Mouse (Mus musculus) limb, embryonic 15.5 days (tissue): ENCODE measurements at regions not wholly inside any gene's neighbourhood (a gene's known extent, or its start where the extent isn't known, plus 50 kb on each side); places are given as distances from the start of the nearest gene placed in this dataset.

Experiments used
- ATAC-seq: fragments of 200-750 bp; cut with Nextera tagmentation; 2 replicates; pipeline ENCODE4 v1.8.0; 2017; ENCODE audit warnings: low read depth, moderate TSS enrichment; ENCODE audit not compliant: insufficient number of reproducible peaks, low FRiP score, low TSS enrichment
- H3K27ac ChIP-seq: fragments of 300-500 bp; sonication (generic); 2 replicates; pipeline ENCODE4 v1.5.1; 2015; ENCODE audit warnings: moderate library complexity, mild to moderate bottlenecking, inconsistent platforms
- H3K27me3 ChIP-seq: fragments of 300-500 bp; sonication (generic); 2 replicates; pipeline ENCODE4 v1.6.1; 2015; ENCODE audit warnings: inconsistent platforms
- H3K36me3 ChIP-seq: fragments of 300-500 bp; sonication (generic); 2 replicates; pipeline ENCODE4 v1.6.1; 2015; ENCODE audit warnings: inconsistent platforms
- H3K4me1 ChIP-seq: fragments of 300-500 bp; sonication (generic); 2 replicates; pipeline ENCODE4 v1.6.1; 2015; ENCODE audit warnings: inconsistent platforms
- H3K4me2 ChIP-seq: fragments of 300-500 bp; sonication (generic); 2 replicates; pipeline ENCODE4 v1.6.1; 2015; ENCODE audit warnings: mild to moderate bottlenecking, inconsistent platforms
- H3K4me3 ChIP-seq: fragments of 300-500 bp; sonication (generic); 2 replicates; pipeline ENCODE4 v1.5.1; 2015; ENCODE audit warnings: mild to moderate bottlenecking, inconsistent platforms
- H3K9ac ChIP-seq: fragments of 300-500 bp; sonication (generic); 2 replicates; pipeline ENCODE4 v1.6.1; 2015; ENCODE audit warnings: inconsistent platforms
- H3K9me3 ChIP-seq: fragments of 300-500 bp; sonication (generic); 2 replicates; pipeline ENCODE4 v1.6.1; 2016; ENCODE audit warnings: inconsistent platforms
- WGBS: fragments of 180-500 bp; shearing (Covaris S2); methylation state at CpG from one replicate; pipeline ENCODE4 v1.1.7; 2015; 5-methylcytosine and 5-hydroxymethylcytosine counted together

GRCm38 (mm10) chr1:122393660-122394355 is 826.0 kb upstream of the Ddx18 start:
- Histone ChIP-seq H3K4me2 (no peak overlapping the region), H3K4me3 (no peak overlapping the region), H3K4me1 (no peaks in the 10 kb centered on the region), H3K27me3 (no peaks in the 10 kb centered on the region), H3K36me3 (no peaks in the 10 kb centered on the region), H3K9me3 (no peaks in the 10 kb centered on the region), H3K9ac (no peak overlapping the region), H3K27ac (no peak overlapping the region)
- no peak for ATAC-seq
- WGBS: 70% methylated on average over 3 of the region's 3 CpGs

- no peak overlapping the region for H3K4me2 ChIP-seq
- H3K4me1 ChIP-seq: no peaks in the 10 kb centered on the region
- no peak overlapping the region for H3K4me3 ChIP-seq
- H3K9me3 ChIP-seq: no peaks in the 10 kb centered on the region
- no peak overlapping the region for H3K27ac ChIP-seq
- H3K36me3 ChIP-seq: no peaks in the 10 kb centered on the region
- 89% methylated on average over 16 of the region's 16 CpGs for WGBS
- no peaks in the 10 kb centered on the region for H3K27me3 ChIP-seq
- ATAC-seq: 0 out of 2 replicates have a peak, but pooled peaks have one; percentile 74
- H3K9ac ChIP-seq: no peak overlapping the region
Observed at GRCm38 (mm10) chr1:122357015-122357414, 789.2 kb upstream of the Ddx18 start.

- Histone ChIP-seq H3K4me3 (no peak overlapping the region), H3K27ac (no peak overlapping the region), H3K9me3 (no peaks in the 10 kb centered on the region), H3K9ac (no peak overlapping the region), H3K27me3 (no peaks in the 10 kb centered on the region), H3K36me3 (no peaks in the 10 kb centered on the region), H3K4me2 (no peak overlapping the region), H3K4me1 (no peaks in the 10 kb centered on the region)
- ATAC-seq: no peak
Observed at GRCm38 (mm10) chr1:122351530-122351929, 783.7 kb upstream of the Ddx18 start.

GRCm38 (mm10) chr1:122333267-122333666 is 765.5 kb upstream of the Ddx18 start:
- Histone ChIP-seq H3K27ac (no peak overlapping the region), H3K9ac (no peak overlapping the region)

GRCm38 (mm10) chr1:122328276-122328675 is 760.5 kb upstream of the Ddx18 start:
- Histone ChIP-seq H3K27ac (no peak overlapping the region), H3K27me3 (no peaks in the 10 kb centered on the region), H3K4me1 (no peaks in the 10 kb centered on the region), H3K9ac (no peak overlapping the region), H3K4me3 (no peak overlapping the region), H3K4me2 (no peak overlapping the region), H3K36me3 (no peaks in the 10 kb centered on the region), H3K9me3 (no peaks in the 10 kb centered on the region)
- 34% methylated on average over 1 of the region's 1 CpGs for WGBS
- no peak for ATAC-seq

More at GRCm38 (mm10) chr1:122333267-122333666, 765.5 kb upstream of the Ddx18 start:
- Histone ChIP-seq H3K36me3 (no peaks in the 10 kb centered on the region), H3K27me3 (no peaks in the 10 kb centered on the region), H3K4me1 (no peaks in the 10 kb centered on the region), H3K4me3 (no peak overlapping the region), H3K4me2 (no peak overlapping the region), H3K9me3 (no peaks in the 10 kb centered on the region)
- WGBS: 72% methylated on average over 6 of the region's 6 CpGs
- ATAC-seq: no peak
